Mouse (Mus musculus): ENCODE measurements around the gene Dpep2nb.

DNA sequence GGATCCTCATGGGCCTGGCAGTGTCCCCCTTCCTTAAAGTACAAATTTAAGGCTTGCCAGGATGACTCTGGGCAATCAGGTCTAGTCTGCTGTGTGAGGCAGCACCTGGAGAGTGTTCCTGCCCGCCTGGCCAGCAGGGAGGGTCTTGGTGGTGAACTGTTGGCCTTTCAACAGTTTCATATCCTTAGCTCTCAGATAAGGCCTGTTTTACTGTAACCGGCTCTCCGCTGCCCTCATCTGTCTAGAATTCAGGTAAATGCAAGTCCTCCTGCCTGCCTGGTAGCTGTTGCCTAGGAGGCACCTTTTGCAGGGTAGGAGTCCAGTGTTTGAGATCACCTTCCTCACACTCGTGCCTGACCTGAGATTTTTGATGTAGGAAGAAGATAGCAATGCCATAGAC lies 34.4 kb upstream of the Dpep2nb start:
- TF ChIP-seq POLR2A (IDR thresholded peaks at IDR 0.05; ENCODE audit: control insufficient read depth, low read depth, low read length) (no peak), CTCF (IDR thresholded peaks at IDR 0.05; ENCODE audit: control insufficient read depth, insufficient read depth, insufficient replicate concordance, low read depth, low read length) (no peak)

Data from testis, adult 2 months (tissue).